Mouse (Mus musculus): ENCODE data around the gene Epb41l1. TPM values are rescaled to one million over a fixed set of nuclear protein-coding genes. Genes with fewer than 3 reads are reported as not detected.
"Not testable (repeated sequence)": the region's sequence is repeated elsewhere in the genome, so short reads cannot be mapped to it uniquely, and the experiment has no call there.

Epb41l1 gene
- polyA plus RNA-seq, 1 experiment from 2014 or later, result 18.5 TPM

DNA sequence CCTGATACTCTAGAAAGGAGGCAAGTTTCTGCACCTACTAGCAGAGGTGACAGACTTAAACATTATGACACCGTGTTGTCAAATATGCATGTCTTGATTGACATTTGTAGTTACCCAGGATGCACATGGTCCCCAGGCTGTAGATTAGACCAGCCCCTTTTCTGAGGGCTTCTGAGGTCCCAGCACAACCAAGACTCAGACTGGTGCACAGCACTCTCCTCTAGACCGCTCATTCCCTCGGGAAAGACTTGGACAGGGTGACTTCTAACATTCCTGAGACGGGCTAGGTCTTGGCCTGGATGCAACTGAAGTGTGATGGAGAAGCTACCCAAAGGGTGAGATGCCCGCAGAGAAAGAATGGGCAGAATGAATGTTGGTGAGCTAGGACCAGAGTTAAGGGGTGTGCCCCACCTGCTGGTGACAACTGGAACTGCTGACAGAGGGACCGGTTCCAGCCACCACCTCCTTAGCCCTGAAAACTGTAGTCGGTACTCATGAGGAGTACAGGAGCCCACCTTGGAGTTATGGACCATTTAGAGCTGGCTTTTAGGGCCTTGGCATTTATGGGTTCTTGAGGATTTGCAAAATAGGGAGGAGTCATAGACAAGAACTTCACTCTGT lies 95.0 kb downstream of the Epb41l1 start:
- WGBS, result 21% methylated on average over 7 of the region's 7 CpGs
- H3K9ac ChIP-seq (ENCODE audit: low read depth, low read length), result no peak overlapping the region

DNA sequence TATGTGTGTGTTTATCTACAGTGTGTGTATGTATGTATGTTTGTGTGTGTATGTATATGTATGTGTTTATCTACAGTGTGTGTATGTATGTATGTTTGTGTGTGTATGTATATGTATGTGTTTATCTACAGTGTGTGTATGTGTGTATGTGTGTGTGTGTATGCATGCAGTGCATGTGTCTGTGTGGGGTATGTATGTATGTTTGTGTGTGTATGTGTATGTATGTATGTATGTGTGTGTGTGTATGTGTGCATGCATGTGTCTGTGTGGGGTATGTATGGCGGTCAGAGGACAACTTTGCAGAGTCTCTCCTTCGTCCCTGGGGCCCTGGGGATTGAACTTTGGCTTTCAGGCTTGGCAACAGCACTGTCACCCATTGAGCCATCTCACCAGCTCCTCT lies 96.0 kb downstream of the Epb41l1 start:
- H3K4me1 ChIP-seq (ENCODE audit: control insufficient read depth, insufficient read depth, low read length); H3K27ac ChIP-seq (ENCODE audit: low read length); H3K9ac ChIP-seq (ENCODE audit: low read depth, low read length); H3K9me3 ChIP-seq (replicated peaks; ENCODE audit: control insufficient read depth, low read length, poor library complexity, severe bottlenecking); H3K4me2 ChIP-seq (ENCODE audit: low read length); H3K27me3 ChIP-seq (ENCODE audit: control insufficient read depth, insufficient read depth, low read depth, low read length); H3K4me3 ChIP-seq (ENCODE audit: low read depth, low read length): not testable (repeated sequence)
- 77% methylated on average over 2 of the region's 2 CpGs for WGBS
- peak; percentile 89 for ATAC-seq
- H3K36me3 ChIP-seq (ENCODE audit: control insufficient read depth, insufficient read depth, low read length), result peaks cover 19% of the 10 kb centered on the region

More for the DNA sequence above, 95.0 kb downstream of the Epb41l1 start:
- peak; percentile 71 for ATAC-seq
- H3K27me3 ChIP-seq (ENCODE audit: control insufficient read depth, insufficient read depth, low read depth, low read length), result no peaks in the 10 kb centered on the region
- no peak overlapping the region for H3K4me2 ChIP-seq (ENCODE audit: low read length)
- H3K4me3 ChIP-seq (ENCODE audit: low read depth, low read length), result no peak overlapping the region
- H3K27ac ChIP-seq (ENCODE audit: low read length), result no peak overlapping the region
- H3K36me3 ChIP-seq (ENCODE audit: control insufficient read depth, insufficient read depth, low read length), result peaks cover 21% of the 10 kb centered on the region
- H3K4me1 ChIP-seq (ENCODE audit: control insufficient read depth, insufficient read depth, low read length), result no peaks in the 10 kb centered on the region
- H3K9me3 ChIP-seq (replicated peaks; ENCODE audit: control insufficient read depth, low read length, poor library complexity, severe bottlenecking), result no peaks in the 10 kb centered on the region

DNA sequence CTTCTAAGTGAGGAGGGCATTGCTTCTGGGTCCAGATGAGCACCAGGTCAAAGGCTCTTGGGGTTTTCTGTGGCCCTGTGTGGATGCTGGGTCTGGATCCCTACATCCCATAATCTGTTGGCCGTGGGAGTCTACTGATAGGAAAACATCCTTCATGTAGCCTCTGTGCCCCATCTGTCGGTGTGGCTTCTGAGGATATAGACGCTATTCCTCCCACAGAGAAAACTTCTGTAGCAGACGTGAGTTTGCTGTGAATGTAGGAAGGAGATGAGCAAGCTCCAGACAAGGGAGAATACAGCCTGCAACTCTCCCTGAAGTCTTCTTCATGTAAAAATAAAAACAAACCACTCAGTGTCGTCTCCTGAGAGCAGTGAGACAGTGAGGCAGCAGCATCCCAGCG lies 97.6 kb downstream of the Epb41l1 start:
- Histone ChIP-seq H3K27me3 (ENCODE audit: control insufficient read depth, insufficient read depth, low read depth, low read length) (no peaks in the 10 kb centered on the region), H3K4me1 (ENCODE audit: control insufficient read depth, insufficient read depth, low read length) (no peaks in the 10 kb centered on the region), H3K4me2 (ENCODE audit: low read length) (no peak overlapping the region), H3K27ac (ENCODE audit: low read length) (no peak overlapping the region), H3K9me3 (replicated peaks; ENCODE audit: control insufficient read depth, low read length, poor library complexity, severe bottlenecking) (no peaks in the 10 kb centered on the region), H3K36me3 (ENCODE audit: control insufficient read depth, insufficient read depth, low read length) (peaks cover 21% of the 10 kb centered on the region), H3K9ac (ENCODE audit: low read depth, low read length) (no peak overlapping the region), H3K4me3 (ENCODE audit: low read depth, low read length) (no peak overlapping the region)
- 87% methylated on average over 6 of the region's 6 CpGs for WGBS
- no peak for ATAC-seq

DNA sequence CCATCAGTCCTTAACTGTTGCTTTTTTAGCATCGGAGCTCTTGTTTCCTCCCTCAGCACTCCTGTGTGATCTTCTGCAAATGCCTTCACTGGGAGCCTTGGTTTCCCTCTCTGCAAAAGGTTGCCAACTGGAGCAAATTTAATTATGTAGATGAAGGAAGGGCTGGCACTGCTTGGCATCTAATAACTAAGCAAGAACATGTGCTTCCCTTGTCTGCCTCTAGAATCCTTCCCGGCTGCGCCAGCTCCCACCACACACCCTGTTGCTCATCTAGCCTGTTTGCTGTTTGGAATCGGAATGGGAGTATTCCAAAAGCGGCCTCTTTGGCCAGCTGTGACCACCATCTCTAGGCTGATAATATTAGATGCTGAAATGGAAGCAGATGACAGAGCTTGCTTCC lies 98.9 kb downstream of the Epb41l1 start:
- WGBS, result 95% methylated on average over 5 of the region's 5 CpGs
- ATAC-seq, result no peak
- H3K27ac ChIP-seq (ENCODE audit: low read length), result no peak overlapping the region
- H3K4me2 ChIP-seq (ENCODE audit: low read length), result no peak overlapping the region
- H3K36me3 ChIP-seq (ENCODE audit: control insufficient read depth, insufficient read depth, low read length), result peaks cover 17% of the 10 kb centered on the region
- no peaks in the 10 kb centered on the region for H3K27me3 ChIP-seq (ENCODE audit: control insufficient read depth, insufficient read depth, low read depth, low read length)
- H3K4me3 ChIP-seq (ENCODE audit: low read depth, low read length), result no peak overlapping the region
- H3K4me1 ChIP-seq (ENCODE audit: control insufficient read depth, insufficient read depth, low read length), result no peaks in the 10 kb centered on the region
- no peak overlapping the region for H3K9ac ChIP-seq (ENCODE audit: low read depth, low read length)
- no peaks in the 10 kb centered on the region for H3K9me3 ChIP-seq (replicated peaks; ENCODE audit: control insufficient read depth, low read length, poor library complexity, severe bottlenecking)

DNA sequence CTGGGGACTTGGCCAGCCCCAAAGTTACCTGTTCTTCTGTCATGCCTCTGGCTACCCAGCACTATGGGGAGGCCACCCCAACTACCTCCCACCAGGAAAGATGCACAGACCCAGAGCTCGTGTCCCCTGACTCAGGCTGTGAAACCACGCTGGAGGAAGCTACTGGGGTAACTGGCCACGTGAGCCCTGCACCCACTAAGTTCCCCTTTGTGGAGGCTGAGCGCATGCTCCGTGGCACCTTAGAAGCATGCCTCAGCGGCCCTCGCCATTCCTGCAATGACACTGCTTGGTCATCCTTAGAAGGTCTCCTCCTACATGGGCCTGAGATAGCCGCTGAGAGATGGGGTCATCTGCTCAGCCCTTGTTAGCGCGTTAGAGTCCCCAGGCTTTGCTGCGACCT lies 102.3 kb downstream of the Epb41l1 start:
- 91% methylated on average over 11 of the region's 11 CpGs for WGBS
- H3K9me3 ChIP-seq (replicated peaks; ENCODE audit: control insufficient read depth, low read length, poor library complexity, severe bottlenecking), result no peaks in the 10 kb centered on the region
- H3K4me3 ChIP-seq (ENCODE audit: low read depth, low read length), result no peak overlapping the region
- no peak overlapping the region for H3K4me2 ChIP-seq (ENCODE audit: low read length)
- H3K27me3 ChIP-seq (ENCODE audit: control insufficient read depth, insufficient read depth, low read depth, low read length), result no peaks in the 10 kb centered on the region
- no peaks in the 10 kb centered on the region for H3K4me1 ChIP-seq (ENCODE audit: control insufficient read depth, insufficient read depth, low read length)
- ATAC-seq, result no peak
- no peak overlapping the region for H3K9ac ChIP-seq (ENCODE audit: low read depth, low read length)
- H3K36me3 ChIP-seq (ENCODE audit: control insufficient read depth, insufficient read depth, low read length), result peaks cover 24% of the 10 kb centered on the region
- H3K27ac ChIP-seq (ENCODE audit: low read length), result no peak overlapping the region

DNA sequence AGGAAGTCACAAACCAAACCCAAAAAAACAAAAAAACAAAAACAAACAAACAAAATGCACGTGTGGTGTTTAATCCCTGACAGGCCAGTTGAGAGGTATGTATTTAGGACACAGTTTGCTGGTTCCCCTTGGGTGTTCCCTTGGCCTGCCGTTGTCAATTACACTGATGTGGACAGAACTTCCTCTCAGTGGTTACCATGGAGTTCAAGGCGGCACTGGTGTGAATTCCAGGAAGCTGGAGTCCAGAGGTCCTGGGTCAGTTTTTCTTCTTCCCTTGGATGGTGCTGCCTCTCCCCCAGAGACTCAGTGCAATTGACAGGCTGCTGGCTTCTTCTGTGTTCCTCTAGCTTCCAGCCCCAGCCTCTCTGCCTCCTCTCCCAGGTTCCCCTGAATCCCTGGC lies 103.4 kb downstream of the Epb41l1 start:
- Histone ChIP-seq H3K4me1 (ENCODE audit: control insufficient read depth, insufficient read depth, low read length) (no peaks in the 10 kb centered on the region), H3K4me3 (ENCODE audit: low read depth, low read length) (no peak overlapping the region), H3K9ac (ENCODE audit: low read depth, low read length) (no peak overlapping the region), H3K9me3 (replicated peaks; ENCODE audit: control insufficient read depth, low read length, poor library complexity, severe bottlenecking) (no peaks in the 10 kb centered on the region), H3K27me3 (ENCODE audit: control insufficient read depth, insufficient read depth, low read depth, low read length) (no peaks in the 10 kb centered on the region), H3K36me3 (ENCODE audit: control insufficient read depth, insufficient read depth, low read length) (peaks cover 24% of the 10 kb centered on the region; the same call in 1 of the 2 replicates), H3K27ac (ENCODE audit: low read length) (no peak overlapping the region), H3K4me2 (ENCODE audit: low read length) (no peak overlapping the region)
- WGBS, result 34% methylated on average over 3 of the region's 3 CpGs
- ATAC-seq, result no peak

DNA sequence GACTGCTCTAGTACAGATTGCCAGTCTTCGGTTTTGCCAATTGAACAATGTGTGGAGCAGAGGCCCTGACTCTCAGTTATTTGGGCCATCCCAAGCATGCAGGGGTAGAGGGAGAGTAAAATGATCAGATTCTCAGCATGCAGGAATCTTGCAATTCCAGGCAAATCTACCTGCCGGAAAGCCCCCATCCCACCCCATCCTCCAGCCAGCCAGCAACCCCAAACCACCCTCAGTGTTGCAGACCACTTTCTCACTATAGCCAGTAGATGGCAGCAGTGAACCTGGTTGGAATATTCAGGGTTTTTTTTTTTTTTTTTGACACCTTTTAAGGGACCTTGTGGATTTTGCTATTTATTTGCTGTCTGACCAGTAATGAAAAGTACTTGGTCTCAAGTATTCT lies 109.0 kb downstream of the Epb41l1 start:
- 53% methylated on average over 2 of the region's 2 CpGs for WGBS
- H3K9ac ChIP-seq (ENCODE audit: low read depth, low read length), result no peak overlapping the region
- H3K4me3 ChIP-seq (ENCODE audit: low read depth, low read length), result no peak overlapping the region
- no peaks in the 10 kb centered on the region for H3K9me3 ChIP-seq (replicated peaks; ENCODE audit: control insufficient read depth, low read length, poor library complexity, severe bottlenecking)
- H3K27me3 ChIP-seq (ENCODE audit: control insufficient read depth, insufficient read depth, low read depth, low read length), result no peaks in the 10 kb centered on the region
- H3K36me3 ChIP-seq (ENCODE audit: control insufficient read depth, insufficient read depth, low read length), result peaks cover 27% of the 10 kb centered on the region
- H3K4me2 ChIP-seq (ENCODE audit: low read length), result no peak overlapping the region
- no peak overlapping the region for H3K27ac ChIP-seq (ENCODE audit: low read length)
- no peaks in the 10 kb centered on the region for H3K4me1 ChIP-seq (ENCODE audit: control insufficient read depth, insufficient read depth, low read length)
- ATAC-seq, result no peak

DNA sequence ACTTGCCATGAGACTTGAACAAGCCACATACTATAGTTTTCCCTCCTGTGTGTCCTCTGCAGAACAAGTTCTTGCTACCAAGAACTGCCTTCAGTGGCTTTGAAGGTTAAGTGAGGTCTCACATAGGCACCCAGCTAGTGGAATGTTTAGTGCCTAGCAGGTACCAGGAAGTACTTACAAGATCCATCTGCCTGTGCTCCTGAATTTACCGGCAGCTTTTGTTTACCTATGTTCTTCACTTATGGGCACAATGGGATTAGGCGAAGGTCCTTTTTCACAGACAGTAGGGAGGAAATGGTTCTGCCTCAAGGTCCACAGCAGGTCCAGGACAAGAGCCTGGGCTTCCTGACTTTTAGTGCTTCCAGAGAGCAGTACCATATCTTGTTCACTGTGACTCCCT lies 112.5 kb downstream of the Epb41l1 start:
- Histone ChIP-seq H3K27ac (ENCODE audit: low read length) (no peak overlapping the region), H3K9me3 (replicated peaks; ENCODE audit: control insufficient read depth, low read length, poor library complexity, severe bottlenecking) (no peaks in the 10 kb centered on the region), H3K9ac (ENCODE audit: low read depth, low read length) (no peak overlapping the region), H3K36me3 (ENCODE audit: control insufficient read depth, insufficient read depth, low read length) (peaks cover 22% of the 10 kb centered on the region), H3K4me1 (ENCODE audit: control insufficient read depth, insufficient read depth, low read length) (no peaks in the 10 kb centered on the region), H3K4me3 (ENCODE audit: low read depth, low read length) (no peak overlapping the region), H3K4me2 (ENCODE audit: low read length) (no peak overlapping the region), H3K27me3 (ENCODE audit: control insufficient read depth, insufficient read depth, low read depth, low read length) (no peaks in the 10 kb centered on the region)
- WGBS, result 76% methylated on average over 2 of the region's 2 CpGs
- ATAC-seq, result no peak

DNA sequence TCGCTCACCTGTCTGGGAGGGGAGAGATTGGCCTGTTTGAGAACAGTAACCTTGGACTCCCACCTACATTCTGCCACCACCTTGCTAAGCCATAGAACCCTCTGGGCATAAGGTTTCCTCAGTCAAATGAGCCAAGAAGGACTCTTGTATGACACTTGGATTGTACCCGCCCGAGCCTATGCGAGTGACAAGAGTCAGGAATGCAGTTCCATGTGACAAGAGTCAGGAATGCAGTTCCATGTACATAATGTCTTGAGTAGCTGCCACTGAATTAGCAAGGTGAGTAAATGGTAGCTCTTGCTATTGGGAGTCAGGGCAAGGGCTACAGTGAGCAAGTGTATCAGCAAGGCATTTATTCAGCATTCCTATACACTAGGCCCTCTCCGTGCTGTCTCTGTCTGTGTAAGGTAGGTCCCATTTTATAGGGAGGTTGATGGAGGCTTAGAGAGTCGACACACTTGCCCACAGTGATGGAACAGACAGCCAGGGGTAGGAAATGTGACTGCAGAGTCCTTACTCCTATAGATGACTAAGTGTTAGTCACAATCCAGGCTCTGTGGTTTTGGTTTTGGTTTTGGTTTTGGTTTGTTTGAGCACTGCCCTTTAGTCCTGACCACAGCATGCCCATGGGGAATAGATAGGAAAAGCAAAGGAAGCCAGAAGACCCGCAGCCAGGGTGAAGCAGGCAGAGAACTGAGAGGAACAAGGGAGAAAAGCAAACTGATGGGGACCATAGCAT lies 118.3 kb downstream of the Epb41l1 start:
- no peak for ATAC-seq
- Histone ChIP-seq H3K4me2 (ENCODE audit: low read length) (no peak overlapping the region), H3K9ac (ENCODE audit: low read depth, low read length) (no peak overlapping the region), H3K9me3 (replicated peaks; ENCODE audit: control insufficient read depth, low read length, poor library complexity, severe bottlenecking) (no peaks in the 10 kb centered on the region), H3K27ac (ENCODE audit: low read length) (no peak overlapping the region), H3K27me3 (ENCODE audit: control insufficient read depth, insufficient read depth, low read depth, low read length) (no peaks in the 10 kb centered on the region), H3K4me3 (ENCODE audit: low read depth, low read length) (no peak overlapping the region), H3K4me1 (ENCODE audit: control insufficient read depth, insufficient read depth, low read length) (no peaks in the 10 kb centered on the region), H3K36me3 (ENCODE audit: control insufficient read depth, insufficient read depth, low read length) (peaks cover 24% of the 10 kb centered on the region)
- WGBS, result 89% methylated on average over 7 of the region's 7 CpGs

Measured in midbrain, embryonic 16.5 days (tissue).